Mouse (Mus musculus): Measurements from ENCODE around the gene Psg19. TPM values are rescaled to one million over a fixed set of nuclear protein-coding genes. Genes with fewer than 3 reads are reported as not detected.
"Not testable (repeated sequence)": the region's sequence is repeated elsewhere in the genome, so short reads cannot be mapped to it uniquely, and the experiment has no call there.

Psg19 gene
- polyA plus RNA-seq, 1 experiment: 1.1 TPM

DNA sequence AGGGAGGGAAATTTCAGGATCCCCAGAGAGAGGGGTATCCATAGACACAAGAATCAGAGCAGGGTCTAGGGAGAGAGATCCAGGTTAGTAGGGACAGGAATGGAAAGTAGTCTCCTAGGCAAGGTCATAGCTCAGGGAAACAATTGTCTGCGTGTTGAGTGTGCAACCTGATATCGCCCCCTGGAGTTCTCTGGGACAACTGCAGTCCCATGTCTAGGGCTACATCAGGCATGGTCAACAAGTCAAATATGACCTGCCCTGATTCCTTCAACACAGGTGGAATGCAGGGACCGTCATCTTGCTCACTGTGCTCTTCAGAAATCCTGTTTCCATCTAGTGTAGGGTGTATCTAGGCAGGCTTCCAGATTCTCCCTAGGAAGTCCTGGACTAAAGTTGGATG, 809 bp upstream of the Psg19 start:
- H3K36me3 ChIP-seq (ENCODE audit: control insufficient read depth, insufficient read depth, low read length, poor library complexity, severe bottlenecking): no peaks in the 10 kb centered on the region
- no peak for TF ChIP-seq EP300 (IDR thresholded peaks at IDR 0.05; ENCODE audit: insufficient read depth, low read depth, low read length)
- no peak for TF ChIP-seq POLR2A (IDR thresholded peaks at IDR 0.05; ENCODE audit: insufficient read depth, low read length)
- peak; percentile 70 for TF ChIP-seq CTCF (IDR thresholded peaks at IDR 0.05; ENCODE audit: low read depth, low read length)
- no peaks in the 10 kb centered on the region for H3K4me1 ChIP-seq (ENCODE audit: control insufficient read depth, insufficient read depth, low read length)
- H3K4me3 ChIP-seq (ENCODE audit: low read depth, low read length): no peak overlapping the region
- H3K9ac ChIP-seq (ENCODE audit: low read depth, poor library complexity, severe bottlenecking): no peak overlapping the region
- H3K9me3 ChIP-seq (replicated peaks; ENCODE audit: control insufficient read depth, insufficient read depth, low read length, poor library complexity, severe bottlenecking): no peaks in the 10 kb centered on the region
- no peak overlapping the region for H3K27ac ChIP-seq (ENCODE audit: insufficient read depth, low read length)
- H3K27me3 ChIP-seq (ENCODE audit: control insufficient read depth, insufficient read depth, low read length, poor library complexity, severe bottlenecking): no peaks in the 10 kb centered on the region

GRCm38 (mm10) chr7:18790671-18791070, 7.6 kb downstream of the Psg19 start:
- not testable (repeated sequence) for H3K9me3 ChIP-seq (replicated peaks; ENCODE audit: control insufficient read depth, insufficient read depth, low read length, poor library complexity, severe bottlenecking); H3K27ac ChIP-seq (ENCODE audit: insufficient read depth, low read length); H3K9ac ChIP-seq (ENCODE audit: low read depth, poor library complexity, severe bottlenecking); H3K4me1 ChIP-seq (ENCODE audit: control insufficient read depth, insufficient read depth, low read length); H3K36me3 ChIP-seq (ENCODE audit: control insufficient read depth, insufficient read depth, low read length, poor library complexity, severe bottlenecking); H3K4me3 ChIP-seq (ENCODE audit: low read depth, low read length); H3K27me3 ChIP-seq (ENCODE audit: control insufficient read depth, insufficient read depth, low read length, poor library complexity, severe bottlenecking)

DNA sequence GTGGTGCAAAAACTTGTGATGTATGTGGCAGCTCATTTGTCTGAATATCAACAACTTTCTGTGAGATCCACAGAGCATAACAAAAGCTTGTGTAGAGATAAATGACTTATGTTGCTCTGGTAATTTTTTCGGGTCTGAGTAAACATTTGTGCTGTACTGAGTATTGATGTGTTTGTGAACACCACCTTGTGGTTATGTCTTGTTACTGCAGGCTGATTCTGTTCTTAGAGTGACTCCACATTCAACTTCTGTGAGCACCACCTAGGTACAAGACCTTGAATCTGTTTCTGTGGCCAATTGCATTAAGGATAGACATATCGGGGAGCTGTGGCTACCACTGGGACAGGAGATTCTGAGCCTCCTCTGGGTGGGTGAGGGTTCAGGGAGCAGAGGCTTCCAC, 17.0 kb downstream of the Psg19 start:
- peak; percentile 8 for TF ChIP-seq CTCF (IDR thresholded peaks at IDR 0.05; ENCODE audit: low read depth, low read length)
- H3K4me3 ChIP-seq (ENCODE audit: low read depth, low read length); H3K36me3 ChIP-seq (ENCODE audit: control insufficient read depth, insufficient read depth, low read length, poor library complexity, severe bottlenecking); H3K27ac ChIP-seq (ENCODE audit: insufficient read depth, low read length); H3K27me3 ChIP-seq (ENCODE audit: control insufficient read depth, insufficient read depth, low read length, poor library complexity, severe bottlenecking); H3K4me1 ChIP-seq (ENCODE audit: control insufficient read depth, insufficient read depth, low read length); H3K9ac ChIP-seq (ENCODE audit: low read depth, poor library complexity, severe bottlenecking); H3K9me3 ChIP-seq (replicated peaks; ENCODE audit: control insufficient read depth, insufficient read depth, low read length, poor library complexity, severe bottlenecking): not testable (repeated sequence)

- Histone ChIP-seq H3K9ac (ENCODE audit: low read depth, poor library complexity, severe bottlenecking) (no peak overlapping the region), H3K36me3 (ENCODE audit: control insufficient read depth, insufficient read depth, low read length, poor library complexity, severe bottlenecking) (no peaks in the 10 kb centered on the region), H3K9me3 (replicated peaks; ENCODE audit: control insufficient read depth, insufficient read depth, low read length, poor library complexity, severe bottlenecking) (peaks cover 9% of the 10 kb centered on the region), H3K4me3 (ENCODE audit: low read depth, low read length) (no peak overlapping the region), H3K27me3 (ENCODE audit: control insufficient read depth, insufficient read depth, low read length, poor library complexity, severe bottlenecking) (no peaks in the 10 kb centered on the region), H3K4me1 (ENCODE audit: control insufficient read depth, insufficient read depth, low read length) (no peaks in the 10 kb centered on the region), H3K27ac (ENCODE audit: insufficient read depth, low read length) (no peak overlapping the region)
- TF ChIP-seq EP300 (IDR thresholded peaks at IDR 0.05; ENCODE audit: insufficient read depth, low read depth, low read length) (no peak), CTCF (IDR thresholded peaks at IDR 0.05; ENCODE audit: low read depth, low read length) (no peak), POLR2A (IDR thresholded peaks at IDR 0.05; ENCODE audit: insufficient read depth, low read length) (no peak)
Observed at GRCm38 (mm10) chr7:18779337-18779781, 19.0 kb downstream of the Psg19 start.

- not testable (repeated sequence) for H3K4me3 ChIP-seq (ENCODE audit: low read depth, low read length); H3K9me3 ChIP-seq (replicated peaks; ENCODE audit: control insufficient read depth, insufficient read depth, low read length, poor library complexity, severe bottlenecking); H3K36me3 ChIP-seq (ENCODE audit: control insufficient read depth, insufficient read depth, low read length, poor library complexity, severe bottlenecking); H3K9ac ChIP-seq (ENCODE audit: low read depth, poor library complexity, severe bottlenecking); H3K4me1 ChIP-seq (ENCODE audit: control insufficient read depth, insufficient read depth, low read length); H3K27ac ChIP-seq (ENCODE audit: insufficient read depth, low read length); H3K27me3 ChIP-seq (ENCODE audit: control insufficient read depth, insufficient read depth, low read length, poor library complexity, severe bottlenecking)
Observed at GRCm38 (mm10) chr7:18762885-18763284, 35.4 kb downstream of the Psg19 start.

GRCm38 (mm10) chr7:18760152-18760551, 38.2 kb downstream of the Psg19 start:
- peak overlapping the region; percentile 31 for H3K27ac ChIP-seq (ENCODE audit: insufficient read depth, low read length)
- not testable (repeated sequence) for H3K27me3 ChIP-seq (ENCODE audit: control insufficient read depth, insufficient read depth, low read length, poor library complexity, severe bottlenecking); H3K9ac ChIP-seq (ENCODE audit: low read depth, poor library complexity, severe bottlenecking); H3K9me3 ChIP-seq (replicated peaks; ENCODE audit: control insufficient read depth, insufficient read depth, low read length, poor library complexity, severe bottlenecking); H3K4me1 ChIP-seq (ENCODE audit: control insufficient read depth, insufficient read depth, low read length); H3K36me3 ChIP-seq (ENCODE audit: control insufficient read depth, insufficient read depth, low read length, poor library complexity, severe bottlenecking); H3K4me3 ChIP-seq (ENCODE audit: low read depth, low read length)
- peak; percentile 65 for TF ChIP-seq EP300 (IDR thresholded peaks at IDR 0.05; ENCODE audit: insufficient read depth, low read depth, low read length)

- H3K9me3 ChIP-seq (replicated peaks; ENCODE audit: control insufficient read depth, insufficient read depth, low read length, poor library complexity, severe bottlenecking); H3K36me3 ChIP-seq (ENCODE audit: control insufficient read depth, insufficient read depth, low read length, poor library complexity, severe bottlenecking); H3K27me3 ChIP-seq (ENCODE audit: control insufficient read depth, insufficient read depth, low read length, poor library complexity, severe bottlenecking); H3K4me1 ChIP-seq (ENCODE audit: control insufficient read depth, insufficient read depth, low read length): not testable (repeated sequence)
- Histone ChIP-seq H3K27ac (ENCODE audit: insufficient read depth, low read length) (peak overlapping the region; percentile 95), H3K9ac (ENCODE audit: low read depth, poor library complexity, severe bottlenecking) (peak overlapping the region; percentile 82), H3K4me3 (ENCODE audit: low read depth, low read length) (peak overlapping the region; percentile 42; the same call in 1 of the 2 replicates)
- TF ChIP-seq EP300 (IDR thresholded peaks at IDR 0.05; ENCODE audit: insufficient read depth, low read depth, low read length) (0 out of 2 replicates have a peak, but pooled peaks have one; percentile 33), CTCF (IDR thresholded peaks at IDR 0.05; ENCODE audit: low read depth, low read length) (peak; percentile 61)
Observed at GRCm38 (mm10) chr7:18749896-18750477, 48.3 kb downstream of the Psg19 start.
